Mouse (Mus musculus) thymus, adult 2 months (tissue): ENCODE results near the gene Spem2.

ENCODE experiments used
- CTCF ChIP-seq: fragments of 200-500 bp; IDR thresholded peaks from 2 replicates; pipeline ENCODE4 v1.5.1; 2012; ENCODE audit warnings: mild to moderate bottlenecking, control low read depth, low read length, moderate library complexity, borderline replicate concordance; ENCODE audit not compliant: control insufficient read depth, poor library complexity, insufficient read depth; ENCODE audit errors: extremely low read depth
- POLR2A ChIP-seq: fragments of 200-500 bp; IDR thresholded peaks from 2 replicates; pipeline ENCODE4 v1.6.1; 2012; ENCODE audit warnings: mild to moderate bottlenecking, low read length, control low read depth, moderate library complexity; ENCODE audit not compliant: control insufficient read depth, poor library complexity, insufficient read depth; ENCODE audit errors: extremely low read depth

GRCm38 (mm10) chr11:69803328-69803727 lies 14.9 kb downstream of the Spem2 start:
- TF ChIP-seq CTCF: no peak
- TF ChIP-seq POLR2A: no peak
